Mouse (Mus musculus) C2C12 (cell line): ENCODE measurements around the gene Scube2. TPM values are rescaled to one million over a fixed set of nuclear protein-coding genes. Genes with fewer than 3 reads are reported as not detected.

ENCODE experiments used
- H3K27me3 ChIP-seq: one replicate; pipeline ENCODE4 v1.6.1; 2011; ENCODE audit not compliant: control insufficient read depth, insufficient read depth, insufficient read length
- H3K36me3 ChIP-seq: one replicate; pipeline ENCODE4 v1.6.1; 2011; ENCODE audit not compliant: control insufficient read depth, insufficient read depth
- H3K4me3 ChIP-seq: one replicate; pipeline ENCODE4 v1.5.1; 2011; ENCODE audit warnings: mild to moderate bottlenecking, control low read depth; ENCODE audit not compliant: poor library complexity, insufficient read depth, severe bottlenecking
- H3K79me2 ChIP-seq: one replicate; pipeline ENCODE4 v1.6.1; 2011; ENCODE audit not compliant: control insufficient read depth, insufficient read depth
- H3K79me3 ChIP-seq: one replicate; pipeline ENCODE4 v1.6.1; 2011; ENCODE audit warnings: low read depth, control low read depth
- H3ac ChIP-seq: one replicate; pipeline ENCODE3; 2011; ENCODE audit warnings: low read depth; ENCODE audit not compliant: control insufficient read depth, insufficient read length
- CEBPB ChIP-seq: IDR thresholded peaks from one replicate; pipeline ENCODE4 v1.6.1; 2011; ENCODE audit warnings: low read depth, mild to moderate bottlenecking, control low read depth, moderate library complexity
- CTCF ChIP-seq: IDR thresholded peaks from one replicate; pipeline ENCODE4 v1.5.1; 2011; ENCODE audit not compliant: control insufficient read depth, insufficient read depth, insufficient read length
- FOSL1 ChIP-seq: IDR thresholded peaks from one replicate; pipeline ENCODE4 v1.8.0; 2011; ENCODE audit warnings: mild to moderate bottlenecking, low read length; ENCODE audit not compliant: poor library complexity, insufficient read depth, severe bottlenecking
- MAX ChIP-seq: IDR thresholded peaks from one replicate; pipeline ENCODE4 v1.6.1; 2011; ENCODE audit warnings: mild to moderate bottlenecking, control low read depth
- MYOD1 ChIP-seq: IDR thresholded peaks from one replicate; pipeline ENCODE4 v1.6.1; 2011; ENCODE audit warnings: low read depth; ENCODE audit not compliant: control insufficient read depth, insufficient read length
- MYOG ChIP-seq: IDR thresholded peaks from one replicate; pipeline ENCODE4 v1.6.1; 2011; ENCODE audit not compliant: control insufficient read depth, insufficient read length; ENCODE audit errors: extremely low read depth
- USF1 ChIP-seq: IDR thresholded peaks from one replicate; pipeline ENCODE4 v1.6.1; 2011; ENCODE audit warnings: low read depth, mild to moderate bottlenecking, control low read depth, moderate library complexity
- polyA plus RNA-seq: library from polyadenylated mRNA; unstranded; fragments of >200 nt; fragmentation: generic; extraction: Trizol; gene quantifications from one replicate; pipeline ENCODE4 v1.2.1, GENCODE M21; 2012; ENCODE audit warnings: missing spikeins

Scube2 gene
- polyA plus RNA-seq, 1 experiment, result 0.06 TPM

- no peak for TF ChIP-seq USF1
- TF ChIP-seq FOSL1, result no peak
- no peak for TF ChIP-seq CTCF
- no peak for TF ChIP-seq CEBPB
- no peak for TF ChIP-seq MYOG
- no peak for TF ChIP-seq MYOD1
- TF ChIP-seq MAX, result no peak
These were observed 62.0 kb downstream of the Scube2 start for GRCm38 (mm10) chr7:109803516-109803915.

GRCm38 (mm10) chr7:109800626-109801025, 64.9 kb downstream of the Scube2 start:
- Histone ChIP-seq H3K79me3 (no peaks in the 10 kb centered on the region), H3K79me2 (no peaks in the 10 kb centered on the region), H3K27me3 (no peaks in the 10 kb centered on the region), H3ac (no peak overlapping the region), H3K36me3 (no peaks in the 10 kb centered on the region), H3K4me3 (no peak overlapping the region)
- TF ChIP-seq MAX (no peak), CEBPB (no peak), FOSL1 (no peak), MYOG (no peak), USF1 (no peak), MYOD1 (no peak), CTCF (no peak)

More at GRCm38 (mm10) chr7:109803516-109803915, 62.0 kb downstream of the Scube2 start:
- Histone ChIP-seq H3K27me3 (no peaks in the 10 kb centered on the region), H3ac (no peak overlapping the region), H3K79me3 (no peaks in the 10 kb centered on the region), H3K4me3 (no peak overlapping the region), H3K36me3 (no peaks in the 10 kb centered on the region), H3K79me2 (no peaks in the 10 kb centered on the region)

- Histone ChIP-seq H3K36me3 (no peaks in the 10 kb centered on the region), H3K4me3 (no peak overlapping the region), H3K79me3 (no peaks in the 10 kb centered on the region), H3K27me3 (no peaks in the 10 kb centered on the region), H3K79me2 (no peaks in the 10 kb centered on the region), H3ac (no peak overlapping the region)
- TF ChIP-seq FOSL1 (no peak), MYOG (no peak), CTCF (no peak), MAX (no peak), CEBPB (no peak), MYOD1 (no peak), USF1 (no peak)
These were observed 66.3 kb downstream of the Scube2 start for GRCm38 (mm10) chr7:109799168-109799567.

- H3K79me2 ChIP-seq, result no peaks in the 10 kb centered on the region
- no peak overlapping the region for H3ac ChIP-seq
- H3K79me3 ChIP-seq, result no peaks in the 10 kb centered on the region
- no peaks in the 10 kb centered on the region for H3K36me3 ChIP-seq
- no peak overlapping the region for H3K4me3 ChIP-seq
- no peak for TF ChIP-seq MAX
- TF ChIP-seq MYOD1, result no peak
- no peak for TF ChIP-seq MYOG
- no peak for TF ChIP-seq FOSL1
- no peak for TF ChIP-seq USF1
- TF ChIP-seq CEBPB, result no peak
- no peak for TF ChIP-seq CTCF
- peaks cover 3% of the 10 kb centered on the region for H3K27me3 ChIP-seq
These were observed 69.9 kb downstream of the Scube2 start for GRCm38 (mm10) chr7:109795564-109795963.

- Histone ChIP-seq H3ac (no peak overlapping the region), H3K27me3 (peaks cover 4% of the 10 kb centered on the region), H3K79me2 (no peaks in the 10 kb centered on the region), H3K79me3 (no peaks in the 10 kb centered on the region), H3K4me3 (no peak overlapping the region), H3K36me3 (no peaks in the 10 kb centered on the region)
- TF ChIP-seq USF1 (no peak), MAX (no peak), MYOG (no peak), CTCF (no peak), CEBPB (no peak), FOSL1 (no peak), MYOD1 (no peak)
These were observed 70.9 kb downstream of the Scube2 start for GRCm38 (mm10) chr7:109794556-109794955.

DNA sequence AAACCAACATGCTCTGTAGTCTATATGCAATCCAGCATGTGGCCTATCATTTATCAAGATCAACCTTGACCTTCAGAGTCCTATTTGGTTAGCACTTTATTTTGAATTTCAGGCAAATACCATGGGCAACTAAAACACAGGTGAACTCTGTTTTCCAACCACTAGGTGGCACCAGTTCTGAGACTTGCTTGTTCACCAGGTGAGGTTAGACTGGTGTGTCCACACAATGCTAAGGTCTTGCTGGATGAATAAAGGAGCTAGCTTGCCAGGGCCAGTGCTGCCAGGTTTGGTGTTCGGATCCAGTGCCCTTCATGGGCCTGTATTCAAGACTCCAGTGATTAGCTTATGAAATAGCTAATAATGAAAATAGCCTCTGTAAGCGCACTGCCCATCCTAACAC, 72.7 kb downstream of the Scube2 start:
- Histone ChIP-seq H3K27me3 (peaks cover 10% of the 10 kb centered on the region), H3K36me3 (no peaks in the 10 kb centered on the region), H3K79me2 (no peaks in the 10 kb centered on the region), H3K4me3 (no peak overlapping the region), H3ac (no peak overlapping the region), H3K79me3 (no peaks in the 10 kb centered on the region)
- TF ChIP-seq FOSL1 (no peak), USF1 (no peak), CEBPB (no peak), MYOG (no peak), MYOD1 (no peak), CTCF (no peak), MAX (no peak)
